Mouse (Mus musculus): ENCODE results near the gene Pmepa1. TPM values are rescaled to one million over a fixed set of nuclear protein-coding genes. Genes with fewer than 3 reads are reported as not detected.

Gene Pmepa1
- polyA plus RNA-seq, 1 experiment from 2014 or later, result 1.2 TPM

- no peaks in the 10 kb centered on the region for H3K27me3 ChIP-seq (replicated peaks; ENCODE audit: control insufficient read depth, insufficient read depth, low read length)
- H3K36me3 ChIP-seq (ENCODE audit: control insufficient read depth, insufficient read depth, low read length), result no peaks in the 10 kb centered on the region; the same call in 1 of the 2 replicates
- no peaks in the 10 kb centered on the region for H3K9me3 ChIP-seq (ENCODE audit: control insufficient read depth, low read length)
- ATAC-seq (replicated peaks; ENCODE audit: low FRiP score) (peak; percentile 72), DNase-seq (ENCODE audit: low spot score) (peak; percentile 85)
- no peak overlapping the region for H3K9ac ChIP-seq (ENCODE audit: low read depth, low read length)
- peak overlapping the region; percentile 21; the same call in 1 of the 2 replicates for H3K4me2 ChIP-seq
- H3K27ac ChIP-seq (ENCODE audit: low read depth, low read length), result no peak overlapping the region
- whole genome bisulfite sequencing, result 3% methylated on average over 10 of the region's 10 CpGs
- H3K4me3 ChIP-seq (ENCODE audit: low read depth, low read length), result no peak overlapping the region
- no peaks in the 10 kb centered on the region for H3K4me1 ChIP-seq (replicated peaks; ENCODE audit: control insufficient read depth, insufficient read depth, low read length)
These were observed 46.6 kb downstream of the Pmepa1 start for GRCm38 (mm10) chr2:173229578-173230224.

GRCm38 (mm10) chr2:173228567-173228966 lies 47.8 kb downstream of the Pmepa1 start:
- Histone ChIP-seq H3K36me3 (ENCODE audit: control insufficient read depth, insufficient read depth, low read length) (no peaks in the 10 kb centered on the region; the same call in 1 of the 2 replicates), H3K27me3 (replicated peaks; ENCODE audit: control insufficient read depth, insufficient read depth, low read length) (no peaks in the 10 kb centered on the region), H3K9ac (ENCODE audit: low read depth, low read length) (no peak overlapping the region), H3K4me2 (no peak overlapping the region), H3K9me3 (ENCODE audit: control insufficient read depth, low read length) (no peaks in the 10 kb centered on the region), H3K27ac (ENCODE audit: low read depth, low read length) (no peak overlapping the region), H3K4me1 (replicated peaks; ENCODE audit: control insufficient read depth, insufficient read depth, low read length) (no peaks in the 10 kb centered on the region), H3K4me3 (ENCODE audit: low read depth, low read length) (no peak overlapping the region)
- WGBS, result 84% methylated on average over 8 of the region's 8 CpGs
- ATAC-seq (replicated peaks; ENCODE audit: low FRiP score), result no peak
- no peak for DNase-seq (ENCODE audit: low spot score)

- Histone ChIP-seq H3K4me1 (replicated peaks; ENCODE audit: control insufficient read depth, insufficient read depth, low read length) (no peaks in the 10 kb centered on the region), H3K4me2 (no peak overlapping the region), H3K36me3 (ENCODE audit: control insufficient read depth, insufficient read depth, low read length) (no peaks in the 10 kb centered on the region; the same call in 1 of the 2 replicates), H3K4me3 (ENCODE audit: low read depth, low read length) (no peak overlapping the region), H3K9me3 (ENCODE audit: control insufficient read depth, low read length) (no peaks in the 10 kb centered on the region), H3K27me3 (replicated peaks; ENCODE audit: control insufficient read depth, insufficient read depth, low read length) (no peaks in the 10 kb centered on the region), H3K27ac (ENCODE audit: low read depth, low read length) (no peak overlapping the region), H3K9ac (ENCODE audit: low read depth, low read length) (no peak overlapping the region)
- ATAC-seq (replicated peaks; ENCODE audit: low FRiP score) (no peak), DNase-seq (ENCODE audit: low spot score) (no peak)
- 91% methylated on average over 8 of the region's 8 CpGs for WGBS
These were observed 49.5 kb downstream of the Pmepa1 start for GRCm38 (mm10) chr2:173226792-173227191.

DNA sequence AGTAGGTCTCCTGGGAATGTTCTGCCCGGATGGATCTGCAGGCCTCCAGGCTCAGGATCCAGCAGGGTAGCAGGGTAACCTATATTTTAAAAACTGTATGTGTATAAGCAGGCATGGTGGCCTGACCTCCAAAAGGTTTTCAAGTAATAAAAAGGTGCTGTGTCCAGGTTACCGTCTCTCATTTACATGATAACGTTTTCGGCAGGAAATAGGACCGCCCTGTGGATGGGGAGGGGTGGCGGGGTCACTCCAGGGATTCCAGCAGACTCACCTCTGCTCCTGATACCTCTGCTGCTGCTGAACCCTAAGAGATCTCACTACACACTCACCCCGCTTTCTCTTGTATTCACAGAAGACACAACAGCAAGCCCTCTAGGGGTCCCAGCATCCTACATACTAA lies 50.4 kb downstream of the Pmepa1 start:
- no peaks in the 10 kb centered on the region; the same call in 1 of the 2 replicates for H3K36me3 ChIP-seq (ENCODE audit: control insufficient read depth, insufficient read depth, low read length)

DNA sequence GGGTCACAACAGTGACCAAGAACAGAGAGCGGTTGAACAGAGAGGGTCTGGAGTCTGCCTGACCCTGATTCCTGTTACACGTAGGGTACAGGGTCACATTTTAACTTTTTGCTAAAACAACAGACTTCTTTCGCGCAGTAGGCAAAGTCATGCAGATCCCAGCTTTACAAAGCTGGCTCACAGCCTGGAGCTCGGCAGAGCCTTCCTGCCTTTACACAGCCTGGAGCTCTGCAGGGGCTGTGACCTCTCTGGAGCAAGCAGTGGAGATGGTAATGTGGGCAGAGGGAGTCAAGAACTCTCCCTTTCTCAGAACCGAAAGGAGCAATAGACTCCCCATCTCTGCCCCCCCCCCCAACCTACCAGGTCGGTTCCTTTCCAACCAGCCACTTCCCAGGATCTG lies 51.5 kb downstream of the Pmepa1 start:
- no peak overlapping the region for H3K9ac ChIP-seq (ENCODE audit: low read depth, low read length)
- H3K27me3 ChIP-seq (replicated peaks; ENCODE audit: control insufficient read depth, insufficient read depth, low read length), result no peaks in the 10 kb centered on the region
- 63% methylated on average over 7 of the region's 7 CpGs for WGBS
- no peak for ATAC-seq (replicated peaks; ENCODE audit: low FRiP score)
- H3K36me3 ChIP-seq (ENCODE audit: control insufficient read depth, insufficient read depth, low read length), result no peaks in the 10 kb centered on the region; the same call in 1 of the 2 replicates
- no peaks in the 10 kb centered on the region for H3K9me3 ChIP-seq (ENCODE audit: control insufficient read depth, low read length)
- H3K4me2 ChIP-seq, result no peak overlapping the region
- no peak for DNase-seq (ENCODE audit: low spot score)
- no peaks in the 10 kb centered on the region for H3K4me1 ChIP-seq (replicated peaks; ENCODE audit: control insufficient read depth, insufficient read depth, low read length)
- H3K27ac ChIP-seq (ENCODE audit: low read depth, low read length), result no peak overlapping the region
- H3K4me3 ChIP-seq (ENCODE audit: low read depth, low read length), result no peak overlapping the region

More for the DNA sequence above, 50.4 kb downstream of the Pmepa1 start:
- Histone ChIP-seq H3K27ac (ENCODE audit: low read depth, low read length) (no peak overlapping the region), H3K4me1 (replicated peaks; ENCODE audit: control insufficient read depth, insufficient read depth, low read length) (no peaks in the 10 kb centered on the region), H3K4me3 (ENCODE audit: low read depth, low read length) (no peak overlapping the region), H3K4me2 (no peak overlapping the region), H3K9ac (ENCODE audit: low read depth, low read length) (no peak overlapping the region), H3K27me3 (replicated peaks; ENCODE audit: control insufficient read depth, insufficient read depth, low read length) (no peaks in the 10 kb centered on the region), H3K9me3 (ENCODE audit: control insufficient read depth, low read length) (no peaks in the 10 kb centered on the region)
- WGBS, result 78% methylated on average over 7 of the region's 7 CpGs
- ATAC-seq (replicated peaks; ENCODE audit: low FRiP score) (no peak), DNase-seq (ENCODE audit: low spot score) (no peak)

DNA sequence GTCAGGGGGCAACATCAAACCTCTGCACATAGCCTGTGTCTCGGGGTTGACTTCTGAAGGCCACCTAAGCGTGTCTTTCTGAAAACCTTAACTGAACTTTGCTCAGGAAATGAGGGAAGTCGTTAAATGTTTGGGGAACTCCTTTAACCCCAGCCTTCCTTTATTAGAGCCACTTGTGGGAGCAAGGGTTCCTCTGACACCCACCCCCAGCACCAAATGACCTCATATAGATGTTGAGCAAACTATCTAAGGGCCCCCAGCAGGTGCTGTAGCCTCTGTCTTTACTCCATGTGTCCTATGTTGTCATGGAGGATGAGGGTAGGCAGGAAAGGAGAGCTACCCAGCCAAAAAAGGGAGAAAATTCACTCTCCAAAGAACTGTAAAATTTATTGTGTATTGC lies 52.2 kb downstream of the Pmepa1 start:
- no peak for ATAC-seq (replicated peaks; ENCODE audit: low FRiP score)
- 39% methylated on average over 3 of the region's 3 CpGs for WGBS
- Histone ChIP-seq H3K9me3 (ENCODE audit: control insufficient read depth, low read length) (no peaks in the 10 kb centered on the region), H3K4me2 (no peak overlapping the region), H3K4me3 (ENCODE audit: low read depth, low read length) (no peak overlapping the region), H3K36me3 (ENCODE audit: control insufficient read depth, insufficient read depth, low read length) (no peaks in the 10 kb centered on the region; the same call in 1 of the 2 replicates), H3K4me1 (replicated peaks; ENCODE audit: control insufficient read depth, insufficient read depth, low read length) (no peaks in the 10 kb centered on the region), H3K9ac (ENCODE audit: low read depth, low read length) (no peak overlapping the region), H3K27me3 (replicated peaks; ENCODE audit: control insufficient read depth, insufficient read depth, low read length) (no peaks in the 10 kb centered on the region), H3K27ac (ENCODE audit: low read depth, low read length) (no peak overlapping the region)
- no peak for DNase-seq (ENCODE audit: low spot score)

GRCm38 (mm10) chr2:173223496-173223895 lies 52.8 kb downstream of the Pmepa1 start:
- ATAC-seq (replicated peaks; ENCODE audit: low FRiP score) (no peak), DNase-seq (ENCODE audit: low spot score) (no peak)
- Histone ChIP-seq H3K27me3 (replicated peaks; ENCODE audit: control insufficient read depth, insufficient read depth, low read length) (no peaks in the 10 kb centered on the region), H3K9me3 (ENCODE audit: control insufficient read depth, low read length) (no peaks in the 10 kb centered on the region), H3K4me3 (ENCODE audit: low read depth, low read length) (no peak overlapping the region), H3K9ac (ENCODE audit: low read depth, low read length) (no peak overlapping the region), H3K27ac (ENCODE audit: low read depth, low read length) (no peak overlapping the region), H3K4me1 (replicated peaks; ENCODE audit: control insufficient read depth, insufficient read depth, low read length) (no peaks in the 10 kb centered on the region), H3K4me2 (no peak overlapping the region), H3K36me3 (ENCODE audit: control insufficient read depth, insufficient read depth, low read length) (no peaks in the 10 kb centered on the region; the same call in 1 of the 2 replicates)
- WGBS, result 58% methylated on average over 3 of the region's 3 CpGs

DNA sequence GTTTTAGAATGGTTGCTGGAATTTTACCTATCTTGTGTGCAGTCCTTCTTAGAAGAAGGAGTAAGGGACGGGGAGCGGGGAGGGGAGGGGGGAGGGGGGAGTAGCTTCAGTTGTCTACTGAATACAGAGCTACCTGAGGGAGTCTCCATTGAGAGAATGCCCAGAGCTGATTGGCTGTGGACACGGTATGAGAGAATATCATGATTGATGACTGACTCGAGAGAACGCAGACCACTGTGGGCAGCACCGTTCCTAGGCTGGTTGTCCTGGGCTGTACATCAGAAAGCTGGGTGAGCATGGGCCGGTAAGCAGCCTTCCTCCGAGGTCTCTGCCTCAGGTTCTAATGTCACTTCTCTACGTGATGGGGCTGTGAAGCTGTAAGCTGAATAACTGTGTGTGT lies 55.6 kb downstream of the Pmepa1 start:
- Histone ChIP-seq H3K27ac (ENCODE audit: low read depth, low read length) (no peak overlapping the region), H3K9me3 (ENCODE audit: control insufficient read depth, low read length) (no peaks in the 10 kb centered on the region), H3K4me2 (no peak overlapping the region), H3K27me3 (replicated peaks; ENCODE audit: control insufficient read depth, insufficient read depth, low read length) (peaks cover 2% of the 10 kb centered on the region; the same call in 1 of the 2 replicates), H3K9ac (ENCODE audit: low read depth, low read length) (no peak overlapping the region), H3K36me3 (ENCODE audit: control insufficient read depth, insufficient read depth, low read length) (no peaks in the 10 kb centered on the region), H3K4me3 (ENCODE audit: low read depth, low read length) (no peak overlapping the region), H3K4me1 (replicated peaks; ENCODE audit: control insufficient read depth, insufficient read depth, low read length) (no peaks in the 10 kb centered on the region)
- ATAC-seq (replicated peaks; ENCODE audit: low FRiP score), result no peak
- no peak for DNase-seq (ENCODE audit: low spot score)
- WGBS, result 86% methylated on average over 9 of the region's 9 CpGs
